Mouse (Mus musculus): ENCODE measurements around the gene Nprl2. TPM values are rescaled to one million over a fixed set of nuclear protein-coding genes. Genes with fewer than 3 reads are reported as not detected.

Nprl2 gene
- polyA plus RNA-seq, 1 experiment, result 0.25 TPM

DNA sequence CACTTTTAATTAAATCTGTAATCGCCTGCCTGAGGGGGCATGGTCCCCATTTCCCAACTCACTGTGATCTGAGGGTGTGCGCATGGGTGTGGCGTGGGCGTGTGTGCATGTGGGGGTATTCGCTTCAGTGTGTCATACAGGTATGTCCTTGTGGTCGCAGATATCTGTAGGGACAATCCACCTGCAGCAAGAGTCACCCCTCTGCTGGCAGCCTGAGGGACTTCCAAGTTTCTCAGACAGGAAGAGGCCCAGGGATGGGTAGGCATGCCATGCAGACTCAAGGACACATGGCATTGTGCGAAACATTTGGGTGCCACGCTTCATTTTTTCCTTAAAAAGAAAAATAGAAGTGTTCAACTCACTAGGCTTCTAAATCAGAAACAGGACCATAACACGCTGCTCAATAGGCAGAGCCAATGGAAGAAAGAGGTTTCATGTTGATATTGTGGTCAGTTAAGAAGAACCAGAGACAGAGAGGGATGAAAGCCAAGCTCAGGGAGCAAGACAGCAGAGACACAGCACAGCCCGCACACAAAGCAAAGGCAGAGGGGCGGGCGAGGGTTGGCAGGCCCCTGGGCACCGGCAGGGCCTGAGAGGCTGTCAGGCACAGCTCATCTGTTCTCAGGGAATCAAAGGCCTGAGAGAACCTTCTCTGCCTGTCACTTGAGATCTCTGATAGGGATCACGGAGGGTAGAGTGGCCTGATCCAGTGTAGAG is 31.5 kb upstream of the Nprl2 start:
- TF ChIP-seq TAL1 (IDR thresholded peaks at IDR 0.05; ENCODE audit: low read length) (no peak), GATA1 (IDR thresholded peaks at IDR 0.05; ENCODE audit: low read length) (no peak)
- no peaks in the 10 kb centered on the region for H3K9me3 ChIP-seq (ENCODE audit: control insufficient read depth, low read length)
- no peaks in the 10 kb centered on the region for H3K36me3 ChIP-seq (ENCODE audit: control insufficient read depth)
- no peak overlapping the region for H3K4me3 ChIP-seq (replicated peaks)
- no peaks in the 10 kb centered on the region for H3K4me1 ChIP-seq (ENCODE audit: control insufficient read depth)
- H3K27me3 ChIP-seq (ENCODE audit: control insufficient read depth), result 0 out of 2 replicates have a peak, but pooled peaks cover 2% of the 10 kb centered on the region

GRCm38 (mm10) chr9:107511436-107511835 is 30.6 kb upstream of the Nprl2 start:
- H3K4me1 ChIP-seq (ENCODE audit: control insufficient read depth), result no peaks in the 10 kb centered on the region
- H3K9me3 ChIP-seq (ENCODE audit: control insufficient read depth, low read length), result no peaks in the 10 kb centered on the region
- no peaks in the 10 kb centered on the region for H3K36me3 ChIP-seq (ENCODE audit: control insufficient read depth)
- H3K4me3 ChIP-seq (replicated peaks), result no peak overlapping the region
- TF ChIP-seq GATA1 (IDR thresholded peaks at IDR 0.05; ENCODE audit: low read length) (no peak), TAL1 (IDR thresholded peaks at IDR 0.05; ENCODE audit: low read length) (no peak)
- H3K27me3 ChIP-seq (ENCODE audit: control insufficient read depth), result 0 out of 2 replicates have a peak, but pooled peaks cover 2% of the 10 kb centered on the region

- H3K9me3 ChIP-seq (ENCODE audit: control insufficient read depth, low read length), result no peaks in the 10 kb centered on the region
- H3K36me3 ChIP-seq (ENCODE audit: control insufficient read depth), result no peaks in the 10 kb centered on the region
- TF ChIP-seq GATA1 (IDR thresholded peaks at IDR 0.05; ENCODE audit: low read length) (no peak), TAL1 (IDR thresholded peaks at IDR 0.05; ENCODE audit: low read length) (no peak)
- H3K4me1 ChIP-seq (ENCODE audit: control insufficient read depth), result no peaks in the 10 kb centered on the region
- H3K4me3 ChIP-seq (replicated peaks), result no peak overlapping the region
- 0 out of 2 replicates have a peak, but pooled peaks cover 2% of the 10 kb centered on the region for H3K27me3 ChIP-seq (ENCODE audit: control insufficient read depth)
These were observed 29.7 kb upstream of the Nprl2 start for GRCm38 (mm10) chr9:107512326-107512725.

DNA sequence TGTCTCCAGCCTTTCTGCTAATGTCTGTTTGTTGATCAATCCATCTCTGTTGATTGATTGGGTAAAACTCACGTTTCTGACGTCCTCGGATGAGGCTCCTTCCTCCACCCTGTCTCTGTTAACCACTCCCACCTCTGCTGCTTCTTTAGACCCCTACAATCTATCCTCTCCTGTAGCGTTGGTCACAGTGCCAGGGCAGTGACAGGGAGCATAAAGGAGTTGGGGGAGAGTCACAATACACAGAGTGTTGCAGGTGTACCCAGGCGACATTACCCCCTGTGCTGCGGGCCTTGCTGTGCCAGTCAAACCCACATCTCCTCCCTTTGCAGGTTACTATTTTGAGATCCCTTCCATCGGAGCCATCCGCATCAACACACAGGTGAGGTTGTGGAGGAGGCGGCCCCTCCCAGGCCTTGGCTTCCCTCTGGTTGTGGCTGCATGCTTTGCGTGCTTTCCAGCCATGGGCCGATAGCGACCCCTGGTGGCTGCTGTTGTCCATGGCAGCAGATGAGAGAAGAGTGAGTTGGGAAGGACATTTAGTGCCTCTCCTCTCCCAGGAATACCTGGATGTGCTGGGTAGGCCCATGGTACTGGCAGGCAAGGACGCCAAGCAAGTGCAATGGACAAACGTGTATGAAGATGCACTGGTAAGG is 27.6 kb upstream of the Nprl2 start:
- no peaks in the 10 kb centered on the region for H3K36me3 ChIP-seq (ENCODE audit: control insufficient read depth)
- no peak overlapping the region for H3K4me3 ChIP-seq (replicated peaks)
- no peak for TF ChIP-seq GATA1 (IDR thresholded peaks at IDR 0.05; ENCODE audit: low read length)
- TF ChIP-seq TAL1 (IDR thresholded peaks at IDR 0.05; ENCODE audit: low read length), result no peak
- H3K27me3 ChIP-seq (ENCODE audit: control insufficient read depth), result peaks cover 4% of the 10 kb centered on the region; the same call in 1 of the 2 replicates
- no peaks in the 10 kb centered on the region for H3K4me1 ChIP-seq (ENCODE audit: control insufficient read depth)
- H3K9me3 ChIP-seq (ENCODE audit: control insufficient read depth, low read length), result no peaks in the 10 kb centered on the region

GRCm38 (mm10) chr9:107520331-107520730 is 21.7 kb upstream of the Nprl2 start:
- Histone ChIP-seq H3K27me3 (ENCODE audit: control insufficient read depth) (peaks cover 31% of the 10 kb centered on the region), H3K36me3 (ENCODE audit: control insufficient read depth) (no peaks in the 10 kb centered on the region), H3K4me1 (ENCODE audit: control insufficient read depth) (peaks cover 7% of the 10 kb centered on the region), H3K4me3 (replicated peaks) (no peak overlapping the region), H3K9me3 (ENCODE audit: control insufficient read depth, low read length) (no peaks in the 10 kb centered on the region)
- TF ChIP-seq TAL1 (IDR thresholded peaks at IDR 0.05; ENCODE audit: low read length) (no peak), GATA1 (IDR thresholded peaks at IDR 0.05; ENCODE audit: low read length) (no peak)

- Histone ChIP-seq H3K4me3 (replicated peaks) (no peak overlapping the region), H3K36me3 (ENCODE audit: control insufficient read depth) (no peaks in the 10 kb centered on the region), H3K27me3 (ENCODE audit: control insufficient read depth) (peaks cover 40% of the 10 kb centered on the region), H3K9me3 (ENCODE audit: control insufficient read depth, low read length) (no peaks in the 10 kb centered on the region), H3K4me1 (ENCODE audit: control insufficient read depth) (peaks cover 7% of the 10 kb centered on the region)
- no peak for TF ChIP-seq GATA1 (IDR thresholded peaks at IDR 0.05; ENCODE audit: low read length)
- TF ChIP-seq TAL1 (IDR thresholded peaks at IDR 0.05; ENCODE audit: low read length), result no peak
These were observed 20.8 kb upstream of the Nprl2 start for GRCm38 (mm10) chr9:107521190-107521589.

DNA sequence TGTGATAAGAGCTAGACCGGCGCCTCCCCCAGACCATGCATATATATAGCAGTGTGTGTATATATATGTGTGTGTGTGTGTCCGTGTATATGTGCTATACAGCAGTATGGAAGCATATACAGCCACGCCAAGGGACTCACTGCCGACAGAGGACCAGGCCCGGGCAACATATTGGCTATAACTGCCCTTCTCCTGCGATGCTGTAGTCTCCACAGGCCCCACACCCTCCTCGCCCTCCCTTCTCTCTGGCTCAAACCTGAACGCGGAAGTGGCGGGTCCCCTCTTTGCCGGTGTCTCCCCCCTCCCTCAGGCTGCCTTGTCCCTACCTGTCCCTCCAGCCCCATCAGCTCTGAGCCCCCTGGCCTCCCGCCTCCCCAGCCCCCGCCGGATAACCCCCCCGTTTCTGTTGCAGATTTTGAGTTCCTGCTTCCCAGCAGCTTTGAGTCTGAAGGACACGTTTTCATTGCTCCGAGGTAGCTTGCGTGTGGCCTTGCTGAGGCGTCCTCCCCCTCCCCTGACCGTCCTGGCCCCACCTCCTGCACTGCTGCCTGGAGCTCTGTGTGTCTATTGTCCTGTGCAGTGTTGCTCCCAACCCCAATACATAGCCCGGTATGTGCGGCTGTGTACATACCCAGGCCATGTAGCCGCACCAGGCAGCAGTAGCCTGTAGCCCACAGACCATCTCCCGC is 20.2 kb upstream of the Nprl2 start:
- Histone ChIP-seq H3K36me3 (ENCODE audit: control insufficient read depth) (no peaks in the 10 kb centered on the region), H3K4me3 (replicated peaks) (no peak overlapping the region), H3K4me1 (ENCODE audit: control insufficient read depth) (peaks cover 14% of the 10 kb centered on the region), H3K27me3 (ENCODE audit: control insufficient read depth) (peaks cover 46% of the 10 kb centered on the region), H3K9me3 (ENCODE audit: control insufficient read depth, low read length) (peaks cover 3% of the 10 kb centered on the region; the same call in 1 of the 2 replicates)
- no peak for TF ChIP-seq GATA1 (IDR thresholded peaks at IDR 0.05; ENCODE audit: low read length)
- no peak for TF ChIP-seq TAL1 (IDR thresholded peaks at IDR 0.05; ENCODE audit: low read length)

- Histone ChIP-seq H3K27me3 (ENCODE audit: control insufficient read depth) (peaks cover 51% of the 10 kb centered on the region), H3K36me3 (ENCODE audit: control insufficient read depth) (no peaks in the 10 kb centered on the region), H3K9me3 (ENCODE audit: control insufficient read depth, low read length) (peaks cover 3% of the 10 kb centered on the region; the same call in 1 of the 2 replicates), H3K4me1 (ENCODE audit: control insufficient read depth) (peaks cover 19% of the 10 kb centered on the region), H3K4me3 (replicated peaks) (no peak overlapping the region)
- TF ChIP-seq GATA1 (IDR thresholded peaks at IDR 0.05; ENCODE audit: low read length), result no peak
- no peak for TF ChIP-seq TAL1 (IDR thresholded peaks at IDR 0.05; ENCODE audit: low read length)
These were observed 19.7 kb upstream of the Nprl2 start for GRCm38 (mm10) chr9:107522400-107522711.
